Comparison of ENCODE assay signal across 10 mouse cellular contexts in the genomic region with DNA sequence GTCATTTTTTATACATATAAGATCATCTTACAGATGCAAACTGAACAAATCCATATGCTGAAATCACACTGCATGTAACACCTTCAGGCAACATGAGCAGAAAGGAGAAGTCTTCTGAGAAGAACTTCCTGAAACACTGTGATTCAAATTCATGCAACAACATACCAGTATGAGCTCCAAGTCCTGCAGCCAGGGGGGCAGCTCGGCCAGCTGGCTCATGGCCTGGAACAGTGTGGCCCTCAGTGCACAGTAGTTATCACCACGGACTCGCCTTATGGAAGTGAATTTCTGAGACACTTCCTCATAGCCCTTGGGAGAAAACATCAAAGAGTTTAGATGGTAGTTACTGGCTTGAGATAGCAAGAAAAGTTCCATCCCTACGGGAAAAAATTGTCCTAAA. TPM values are rescaled to one million over a fixed set of nuclear protein-coding genes. Genes with fewer than 3 reads are reported as not detected.
DNase-seq lines count a peak whose midpoint lies in the region; ATAC-seq and TF ChIP-seq lines count a peak whose summit lies in the region.
"Had no signal": no experiment of that assay in that cellular context is flagged by ENCODE, and none has a peak within 500 bp of the region (broad histone marks: within the 10 kb centered on the region; RNA-seq: fewer than 3 reads in every experiment).

No protein-coding gene starts in this region.

- intact Hi-C loops in heart, postnatal 14 days (cut with DNase I), result no loop called here

- no peak overlapping the region for H3K27ac ChIP-seq in midbrain, postnatal 0 days (ENCODE audit: low read depth, low read length)
- no peak overlapping the region for H3K27ac ChIP-seq in midbrain, embryonic 13.5 days

- WGBS in midbrain, postnatal 0 days, result 72% methylated on average over 4 of the region's 4 CpGs
- 86% methylated on average over 4 of the region's 4 CpGs for WGBS in midbrain, embryonic 13.5 days

- H3K9ac ChIP-seq in midbrain, postnatal 0 days (replicated peaks; ENCODE audit: low read length, poor library complexity, severe bottlenecking), result no peak overlapping the region
- H3K9ac ChIP-seq in midbrain, embryonic 13.5 days (replicated peaks), result no peak overlapping the region

- H3K27me3 ChIP-seq in midbrain, postnatal 0 days (ENCODE audit: insufficient read depth, low read length), result no peaks in the 10 kb centered on the region
- H3K27me3 ChIP-seq in midbrain, embryonic 13.5 days, result no peaks in the 10 kb centered on the region

- TF ChIP-seq CTCF in midbrain, postnatal 0 days (IDR thresholded peaks at IDR 0.05), result no peak

- DNase-seq in adrenal gland, adult (ENCODE audit: inconsistent age in 2 of 2, low spot score in 1 of 2), result peak; percentile 52 to 73
- DNase-seq in adrenal gland, adult 18-20 months (ENCODE audit: low spot score in 2 of 2), result no peak
- peak; percentile 28 for DNase-seq in midbrain, postnatal 0 days (ENCODE audit: low spot score)
- peak; percentile 77 to 78 for DNase-seq in heart, postnatal 14 days
- DNase-seq in testis, postnatal 14 days (ENCODE audit: low spot score), result peak; percentile 78
- no peak for DNase-seq in right cerebral cortex, postnatal 4 days
- no peak for DNase-seq in kidney, adult 8-10 months
- DNase-seq: kidney, postnatal 25 days; thymus, adult 2 months had no signal

- H3K4me3 ChIP-seq in midbrain, postnatal 0 days (ENCODE audit: low read depth, low read length), result no peak overlapping the region
- no peak overlapping the region for H3K4me3 ChIP-seq in midbrain, embryonic 13.5 days (replicated peaks)

- no peak overlapping the region for H3K4me2 ChIP-seq in midbrain, postnatal 0 days (ENCODE audit: low read depth, low read length, poor library complexity, severe bottlenecking)
- no peak overlapping the region for H3K4me2 ChIP-seq in midbrain, embryonic 13.5 days (replicated peaks)

- H3K9me3 ChIP-seq in midbrain, postnatal 0 days (ENCODE audit: low read length), result no peaks in the 10 kb centered on the region
- H3K9me3 ChIP-seq in midbrain, embryonic 13.5 days, result no peaks in the 10 kb centered on the region

- H3K4me1 ChIP-seq in midbrain, postnatal 0 days (ENCODE audit: insufficient read depth, low read length), result no peaks in the 10 kb centered on the region
- H3K4me1 ChIP-seq in midbrain, embryonic 13.5 days (replicated peaks), result 0 out of 2 replicates have a peak, but pooled peaks cover 5% of the 10 kb centered on the region

- H3K36me3 ChIP-seq in midbrain, postnatal 0 days (ENCODE audit: insufficient read depth, low read length), result peaks cover 11% of the 10 kb centered on the region
- H3K36me3 ChIP-seq in midbrain, embryonic 13.5 days, result peaks cover 42% of the 10 kb centered on the region

- ATAC-seq in midbrain, postnatal 0 days (ENCODE audit: low FRiP score), result no peak
- no peak for ATAC-seq in midbrain, embryonic 13.5 days

RNA-seq across cellular contexts. Expression of gene Otulin, which starts 14.3 kb away (rescaled TPM):
- total RNA-seq in adrenal gland, adult 18-20 months (2021), result 10 to 100 TPM; 29.7 to 36.2 TPM
- 17.8 and 24.7 TPM in 2 replicates for total RNA-seq in midbrain, postnatal 0 days (2014; rRNA removed)
- 19.6 and 23.9 TPM in 2 replicates for polyA plus RNA-seq in midbrain, postnatal 0 days (2015; fragmentation: Nextera tagmentation; extraction: Ambion mirVana)
- 20.4 and 24.3 TPM in 2 replicates for polyA plus RNA-seq in midbrain, embryonic 13.5 days (2015; fragmentation: Nextera tagmentation; extraction: Ambion mirVana)
- total RNA-seq in heart, postnatal 14 days (2021), result 10 to 100 TPM; 25.9 to 26.4 TPM

Comparison
In these comparisons a context has a peak if more than half of its experiments do, and no peak if none do; other contexts are left out.
1. DNase-seq: peak in adrenal gland, adult (2 of 2), midbrain, postnatal 0 days (single experiment), heart, postnatal 14 days (2 of 2) and testis, postnatal 14 days (single experiment); none in adrenal gland, adult 18-20 months (0 of 2), right cerebral cortex, postnatal 4 days (single experiment) and kidney, adult 8-10 months (0 of 2).